ENCODE assay signal across 8 mouse cellular contexts in the genomic region with DNA sequence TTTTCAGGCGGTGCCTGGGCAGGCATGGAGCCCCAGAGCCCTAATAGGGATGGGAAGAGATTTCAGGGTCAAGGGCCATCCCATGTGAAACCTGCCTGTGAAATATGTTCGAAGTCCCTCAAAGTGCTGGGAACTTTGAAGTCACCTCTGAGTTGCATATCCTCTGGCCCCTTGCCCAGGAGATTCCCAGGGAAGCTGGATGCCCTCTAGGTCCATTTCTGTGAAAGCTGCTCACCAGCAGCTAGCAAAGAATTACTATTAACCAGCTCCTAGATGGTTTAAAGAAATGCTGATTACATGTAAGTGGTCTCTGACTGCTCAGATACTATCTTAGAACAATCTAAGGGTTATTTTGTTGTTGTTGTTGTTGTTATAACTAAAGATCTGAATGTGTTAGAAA. TPM values are rescaled to one million over a fixed set of nuclear protein-coding genes. Genes with fewer than 3 reads are reported as not detected.
DNase-seq lines count a peak whose midpoint lies in the region; TF ChIP-seq lines count a peak whose summit lies in the region.
"Not testable (repeated sequence)": the region's sequence is repeated elsewhere in the genome, so short reads cannot be mapped to it uniquely, and the experiment has no call there.
"Had no signal": no experiment of that assay in that cellular context is flagged by ENCODE, and none has a peak within 500 bp of the region (broad histone marks: within the 10 kb centered on the region; RNA-seq: fewer than 3 reads in every experiment).

No protein-coding gene starts in this region.

- not testable (repeated sequence) for H3K79me2 ChIP-seq in myocyte (ENCODE audit: control insufficient read depth, insufficient read depth)

- not testable (repeated sequence) for H3K36me3 ChIP-seq in myocyte (ENCODE audit: control insufficient read depth, insufficient read depth)

- H3ac ChIP-seq in myocyte (ENCODE audit: control insufficient read depth, insufficient read length) = not testable (repeated sequence)

- peak overlapping the region; percentile 80 for H3K4me2 ChIP-seq in myocyte (ENCODE audit: low read depth)

- H3K4me3 ChIP-seq in myocyte = peak overlapping the region; percentile 31

- TF ChIP-seq POLR2A in myocyte (IDR thresholded peaks at IDR 0.05; ENCODE audit: insufficient read length, low read depth) = not testable (repeated sequence)

- peak; percentile 3 for DNase-seq in heart, postnatal 4 days
- peak; percentile 14 for DNase-seq in kidney, adult 18-20 months
- DNase-seq in kidney, adult 9 months = peak; percentile 27
- DNase-seq in kidney, postnatal 14 days = peak; percentile 36
- peak; percentile 30 to 42 for DNase-seq in kidney, postnatal 36 days

- not testable (repeated sequence) for H3K27me3 ChIP-seq in myocyte (ENCODE audit: control insufficient read depth, insufficient read depth, insufficient read length)

RNA-seq across cellular contexts. Expression of a gene that starts 1.1 kb away (rescaled TPM):
- 1 to 10 TPM; 3.4 to 3.6 TPM for total RNA-seq in heart, postnatal 4 days (2021)
- polyA plus RNA-seq in myocyte (2012; fragmentation: generic; extraction: Trizol) = 25.7 TPM
- polyA plus RNA-seq: forebrain, embryonic 11.5 days; G1E had no signal

RNA-seq across cellular contexts. Expression of a gene that starts 35.1 kb away (rescaled TPM):
- 1 to 10 TPM; 3.6 to 5.0 TPM for total RNA-seq in heart, postnatal 4 days (2021)
- polyA plus RNA-seq in myocyte (2012; fragmentation: generic; extraction: Trizol) = 15.5 TPM
- polyA plus RNA-seq: G1E had no signal

RNA-seq across cellular contexts. Expression of a gene that starts 56.0 kb away (rescaled TPM):
- 1 to 10 TPM; 1.0 to 1.4 TPM for total RNA-seq in heart, postnatal 4 days (2021)
- polyA plus RNA-seq in myocyte (2012; fragmentation: generic; extraction: Trizol) = 0.02 TPM
- polyA plus RNA-seq: G1E had no signal

Comparison
In these comparisons a context has a peak if more than half of its experiments do, and no peak if none do; other contexts are left out.
1. Peak in every context shown above with its lines: DNase-seq and H3K4me3 ChIP-seq.